Mouse (Mus musculus) liver, postnatal 0 days (tissue): ENCODE measurements at regions not wholly inside any gene's neighbourhood (a gene's known extent, or its start where the extent isn't known, plus 50 kb on each side); places are given as distances from the start of the nearest gene placed in this dataset.

Source experiments
- CTCF ChIP-seq: sonication (generic); IDR thresholded peaks from 2 replicates; pipeline ENCODE4 v1.5.1; 2016; ENCODE audit warnings: antibody characterized with exemption, low read depth
- EP300 ChIP-seq: IDR thresholded peaks from 2 replicates; pipeline ENCODE4 v1.6.1; 2016; ENCODE audit warnings: antibody characterized with exemption, low read depth, mild to moderate bottlenecking

GRCm38 (mm10) chr14:76216446-76217177, 105.9 kb downstream of the Nufip1 start:
- no peak for TF ChIP-seq CTCF
- TF ChIP-seq EP300: no peak
